Mouse (Mus musculus): ENCODE results near the gene Hsd17b13. TPM values are rescaled to one million over a fixed set of nuclear protein-coding genes. Genes with fewer than 3 reads are reported as not detected.
"Not testable (repeated sequence)": the region's sequence is repeated elsewhere in the genome, so short reads cannot be mapped to it uniquely, and the experiment has no call there.

The Hsd17b13 gene
- polyA plus RNA-seq, 1 experiment from 2014 or later: not detected

DNA sequence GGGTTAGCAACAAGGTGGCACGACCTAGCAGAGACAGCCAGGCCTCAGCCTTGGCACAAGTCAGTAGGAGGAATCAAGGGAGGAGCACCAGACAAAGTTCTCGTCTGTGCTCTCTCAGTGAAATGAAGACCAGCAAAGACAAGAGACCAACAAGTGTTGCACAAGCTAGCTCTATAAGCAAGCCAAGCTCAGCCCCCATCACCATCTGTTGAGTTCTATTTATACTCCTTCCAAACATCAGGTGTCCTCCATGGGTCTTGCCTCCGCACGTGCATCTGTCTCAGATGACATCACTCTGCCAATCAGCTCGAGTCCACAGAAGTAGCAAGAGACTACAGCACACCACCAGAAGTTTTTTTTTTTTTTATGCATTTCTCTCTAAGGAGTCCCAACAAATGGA, 22.6 kb downstream of the Hsd17b13 start:
- WGBS (ENCODE audit: missing documents): 87% methylated on average over 5 of the region's 5 CpGs
- Histone ChIP-seq H3K36me3 (ENCODE audit: inconsistent target) (no peaks in the 10 kb centered on the region), H3K4me3 (ENCODE audit: inconsistent target) (no peak overlapping the region), H3K27ac (no peak overlapping the region), H3K79me2 (ENCODE audit: inconsistent target) (no peaks in the 10 kb centered on the region)

- no peaks in the 10 kb centered on the region for H3K79me2 ChIP-seq (ENCODE audit: inconsistent target)
- 90% methylated on average over 10 of the region's 10 CpGs for WGBS (ENCODE audit: missing documents)
Measured at GRCm38 (mm10) chr5:103953135-103954083, 23.8 kb downstream of the Hsd17b13 start.

GRCm38 (mm10) chr5:103950138-103950537, 27.1 kb downstream of the Hsd17b13 start:
- WGBS (ENCODE audit: missing documents): 89% methylated on average over 15 of the region's 15 CpGs
- H3K4me3 ChIP-seq (ENCODE audit: inconsistent target); H3K79me2 ChIP-seq (ENCODE audit: inconsistent target); H3K27ac ChIP-seq; H3K36me3 ChIP-seq (ENCODE audit: inconsistent target): not testable (repeated sequence)

More at GRCm38 (mm10) chr5:103953135-103954083, 23.8 kb downstream of the Hsd17b13 start:
- H3K27ac ChIP-seq: no peak overlapping the region
- no peak overlapping the region for H3K4me3 ChIP-seq (ENCODE audit: inconsistent target)
- H3K36me3 ChIP-seq (ENCODE audit: inconsistent target): no peaks in the 10 kb centered on the region

DNA sequence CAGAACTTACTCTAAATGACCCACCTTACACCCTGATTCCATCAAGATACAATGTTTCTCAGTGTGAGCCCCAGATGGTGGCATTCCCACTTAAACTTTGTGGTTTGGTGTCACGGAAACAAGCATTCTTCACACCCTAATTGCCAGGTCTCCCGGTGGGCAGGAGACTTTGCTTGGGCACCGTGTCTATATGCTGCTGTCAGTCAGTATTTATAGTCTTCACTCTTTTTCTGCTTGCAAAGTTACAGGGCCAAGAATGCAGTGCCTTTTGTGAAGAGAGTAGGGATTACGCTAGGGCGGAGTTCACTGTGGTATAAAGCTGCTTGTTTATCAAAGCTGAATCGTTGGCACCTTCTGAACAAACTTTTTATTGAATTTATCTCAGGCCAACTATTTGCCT, 34.0 kb downstream of the Hsd17b13 start:
- Histone ChIP-seq H3K4me3 (ENCODE audit: inconsistent target) (no peak overlapping the region), H3K79me2 (ENCODE audit: inconsistent target) (no peaks in the 10 kb centered on the region), H3K36me3 (ENCODE audit: inconsistent target) (no peaks in the 10 kb centered on the region), H3K27ac (no peak overlapping the region)
- 77% methylated on average over 6 of the region's 6 CpGs for WGBS (ENCODE audit: missing documents)

GRCm38 (mm10) chr5:103939856-103940255, 37.4 kb downstream of the Hsd17b13 start:
- no peak overlapping the region for H3K4me3 ChIP-seq (ENCODE audit: inconsistent target)
- no peak overlapping the region for H3K27ac ChIP-seq
- WGBS (ENCODE audit: missing documents): 100% methylated on average over 1 of the region's 1 CpGs
- H3K79me2 ChIP-seq (ENCODE audit: inconsistent target): no peaks in the 10 kb centered on the region
- no peaks in the 10 kb centered on the region for H3K36me3 ChIP-seq (ENCODE audit: inconsistent target)

DNA sequence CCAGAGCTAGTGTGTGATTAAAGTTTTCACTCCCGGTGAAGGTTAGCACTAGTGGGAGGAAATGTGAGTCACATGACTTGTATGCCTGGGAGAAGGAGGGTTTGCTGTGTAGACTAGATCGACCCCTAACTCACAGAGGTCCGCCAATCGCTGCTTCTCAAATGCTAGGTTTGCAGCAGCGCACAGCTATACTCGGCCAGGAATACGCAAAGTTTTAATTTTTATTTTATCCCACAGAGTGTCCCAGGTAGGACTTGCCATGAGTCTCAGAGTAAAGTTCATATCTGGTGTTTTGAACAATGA, 37.9 kb downstream of the Hsd17b13 start:
- WGBS (ENCODE audit: missing documents): 81% methylated on average over 6 of the region's 7 CpGs
- no peaks in the 10 kb centered on the region for H3K79me2 ChIP-seq (ENCODE audit: inconsistent target)

GRCm38 (mm10) chr5:103938547-103939349, 38.5 kb downstream of the Hsd17b13 start:
- Histone ChIP-seq H3K36me3 (ENCODE audit: inconsistent target) (no peaks in the 10 kb centered on the region), H3K27ac (no peak overlapping the region)
- WGBS (ENCODE audit: missing documents): 94% methylated on average over 11 of the region's 11 CpGs

More for the DNA sequence above, 37.9 kb downstream of the Hsd17b13 start:
- H3K4me3 ChIP-seq (ENCODE audit: inconsistent target): no peak overlapping the region
- no peak overlapping the region for H3K27ac ChIP-seq
- no peaks in the 10 kb centered on the region for H3K36me3 ChIP-seq (ENCODE audit: inconsistent target)

GRCm38 (mm10) chr5:103936906-103937589, 40.2 kb downstream of the Hsd17b13 start:
- 69% methylated on average over 14 of the region's 14 CpGs for WGBS (ENCODE audit: missing documents)
- no peaks in the 10 kb centered on the region for H3K36me3 ChIP-seq (ENCODE audit: inconsistent target)
- H3K4me3 ChIP-seq (ENCODE audit: inconsistent target): no peak overlapping the region
- H3K27ac ChIP-seq: no peak overlapping the region
- no peaks in the 10 kb centered on the region for H3K79me2 ChIP-seq (ENCODE audit: inconsistent target)

More at GRCm38 (mm10) chr5:103938547-103939349, 38.5 kb downstream of the Hsd17b13 start:
- Histone ChIP-seq H3K4me3 (ENCODE audit: inconsistent target) (no peak overlapping the region), H3K79me2 (ENCODE audit: inconsistent target) (no peaks in the 10 kb centered on the region)

DNA sequence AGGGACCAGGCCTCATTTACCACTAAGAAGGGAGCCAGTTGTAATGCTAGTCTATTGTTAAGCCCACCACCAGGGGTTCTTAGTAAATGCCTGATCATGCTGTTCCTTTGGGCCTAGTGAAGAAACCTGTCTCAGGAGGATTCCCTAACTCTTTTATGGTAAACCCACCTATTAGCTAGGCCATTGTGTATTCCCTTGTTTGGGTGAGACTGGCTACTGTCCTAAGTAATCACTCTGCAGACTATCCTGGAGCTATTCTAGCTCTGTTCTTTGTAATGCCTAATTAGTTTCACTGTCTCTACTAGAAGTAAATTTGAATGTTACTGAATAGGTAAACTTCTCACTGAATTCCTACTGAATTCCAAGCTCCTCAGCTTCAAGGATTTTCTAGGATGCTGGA, 45.3 kb downstream of the Hsd17b13 start:
- not testable (repeated sequence) for H3K36me3 ChIP-seq (ENCODE audit: inconsistent target); H3K79me2 ChIP-seq (ENCODE audit: inconsistent target); H3K27ac ChIP-seq; H3K4me3 ChIP-seq (ENCODE audit: inconsistent target)

GRCm38 (mm10) chr5:103930511-103930910, 46.7 kb downstream of the Hsd17b13 start:
- 35% methylated on average over 5 of the region's 5 CpGs for WGBS (ENCODE audit: missing documents)
- no peak overlapping the region for H3K27ac ChIP-seq
- H3K79me2 ChIP-seq (ENCODE audit: inconsistent target): no peaks in the 10 kb centered on the region
- no peak overlapping the region for H3K4me3 ChIP-seq (ENCODE audit: inconsistent target)
- no peaks in the 10 kb centered on the region for H3K36me3 ChIP-seq (ENCODE audit: inconsistent target)

GRCm38 (mm10) chr5:103928196-103928550, 49.0 kb downstream of the Hsd17b13 start:
- H3K36me3 ChIP-seq (ENCODE audit: inconsistent target): no peaks in the 10 kb centered on the region
- WGBS (ENCODE audit: missing documents): 94% methylated on average over 7 of the region's 7 CpGs
- H3K79me2 ChIP-seq (ENCODE audit: inconsistent target): no peaks in the 10 kb centered on the region
- no peak overlapping the region for H3K27ac ChIP-seq
- no peak overlapping the region for H3K4me3 ChIP-seq (ENCODE audit: inconsistent target)

DNA sequence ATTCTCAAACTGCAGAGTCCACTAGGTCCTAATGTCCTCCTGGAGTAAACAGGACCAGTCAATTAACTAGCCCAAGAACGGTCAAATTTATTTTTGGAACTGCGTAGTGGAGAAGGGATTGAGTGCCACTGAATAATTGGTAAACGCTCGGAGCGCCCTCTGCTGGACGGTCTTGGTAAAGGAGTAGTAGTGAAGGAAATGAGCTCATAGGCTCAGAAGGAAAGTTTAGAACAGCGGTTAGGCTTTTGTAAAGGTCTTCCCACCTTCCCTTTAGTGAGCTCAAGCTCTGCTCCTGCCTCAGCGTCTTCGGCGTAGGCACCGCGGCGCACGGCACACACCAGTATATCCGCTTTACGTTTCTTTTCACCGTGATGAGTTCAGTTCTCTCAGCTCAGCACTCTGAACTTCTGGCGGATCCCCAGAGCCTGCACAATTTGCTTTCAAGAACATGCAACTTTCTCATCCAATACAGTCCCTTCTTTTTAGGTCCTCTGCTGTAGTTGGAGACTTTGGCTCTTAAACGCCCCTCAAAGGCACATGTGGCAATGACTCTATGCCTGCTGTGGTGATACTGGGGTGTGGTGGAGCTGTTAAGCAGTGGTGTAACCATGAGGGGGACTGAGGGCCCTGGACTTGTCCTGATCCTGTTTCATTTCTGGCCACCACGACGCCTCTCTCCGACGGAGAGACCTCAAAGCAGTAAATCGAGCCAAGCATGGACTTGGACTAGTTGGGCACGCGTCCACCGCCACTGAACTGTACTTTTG, 49.6 kb downstream of the Hsd17b13 start:
- no peak overlapping the region; the same call in 1 of the 2 replicates for H3K4me3 ChIP-seq (ENCODE audit: inconsistent target)
- H3K79me2 ChIP-seq (ENCODE audit: inconsistent target): no peaks in the 10 kb centered on the region
- no peak overlapping the region for H3K27ac ChIP-seq
- 23% methylated on average over 27 of the region's 27 CpGs for WGBS (ENCODE audit: missing documents)
- no peaks in the 10 kb centered on the region for H3K36me3 ChIP-seq (ENCODE audit: inconsistent target)

GRCm38 (mm10) chr5:103926398-103926797, 50.8 kb downstream of the Hsd17b13 start:
- no peak overlapping the region for H3K4me3 ChIP-seq (ENCODE audit: inconsistent target)
- no peak overlapping the region for H3K27ac ChIP-seq
- no peaks in the 10 kb centered on the region for H3K36me3 ChIP-seq (ENCODE audit: inconsistent target)
- H3K79me2 ChIP-seq (ENCODE audit: inconsistent target): no peaks in the 10 kb centered on the region
- WGBS (ENCODE audit: missing documents): 61% methylated on average over 6 of the region's 12 CpGs

GRCm38 (mm10) chr5:103923755-103924154, 53.5 kb downstream of the Hsd17b13 start:
- 96% methylated on average over 2 of the region's 2 CpGs for WGBS (ENCODE audit: missing documents)
- Histone ChIP-seq H3K4me3 (ENCODE audit: inconsistent target) (no peak overlapping the region), H3K27ac (no peak overlapping the region), H3K36me3 (ENCODE audit: inconsistent target) (no peaks in the 10 kb centered on the region), H3K79me2 (ENCODE audit: inconsistent target) (no peaks in the 10 kb centered on the region)

All from macrophage (primary cell).